ENCODE assay signal across 18 mouse cellular contexts in genomic region chr7:133634932-133635650, GRCm38 (mm10). TPM values are rescaled to one million over a fixed set of nuclear protein-coding genes. Genes with fewer than 3 reads are reported as not detected.
DNase-seq lines count a peak whose midpoint lies in the region; ATAC-seq and TF ChIP-seq lines count a peak whose summit lies in the region.
"Had no signal": no experiment of that assay in that cellular context is flagged by ENCODE, and none has a peak within 500 bp of the region (broad histone marks: within the 10 kb centered on the region; RNA-seq: fewer than 3 reads in every experiment).

No protein-coding gene starts in this region.

- H3K4me2 ChIP-seq in intestine, embryonic 14.5 days (ENCODE audit: low read length) = no peak overlapping the region
- H3K4me2 ChIP-seq in intestine, postnatal 0 days (replicated peaks; ENCODE audit: low read depth) = no peak overlapping the region
- no peak overlapping the region for H3K4me2 ChIP-seq in neural tube, embryonic 11.5 days (ENCODE audit: low read depth)

- H3K9ac ChIP-seq in intestine, embryonic 14.5 days (ENCODE audit: low read length) = no peak overlapping the region
- H3K9ac ChIP-seq in intestine, postnatal 0 days (ENCODE audit: low read depth, low read length) = no peak overlapping the region
- H3K9ac ChIP-seq in neural tube, embryonic 11.5 days (ENCODE audit: low read length) = no peak overlapping the region

- no peaks in the 10 kb centered on the region for H3K9me3 ChIP-seq in intestine, embryonic 14.5 days (ENCODE audit: control insufficient read depth, low read length)
- no peaks in the 10 kb centered on the region for H3K9me3 ChIP-seq in intestine, postnatal 0 days (ENCODE audit: control insufficient read depth)
- no peaks in the 10 kb centered on the region for H3K9me3 ChIP-seq in neural tube, embryonic 11.5 days (ENCODE audit: control insufficient read depth, low read length)
- H3K9me3 ChIP-seq: megakaryocyte, embryonic 14.5 days had no signal

- H3K27me3 ChIP-seq in intestine, embryonic 14.5 days (replicated peaks; ENCODE audit: control insufficient read depth, insufficient read depth, low read length) = no peaks in the 10 kb centered on the region
- H3K27me3 ChIP-seq in intestine, postnatal 0 days (replicated peaks; ENCODE audit: control insufficient read depth, insufficient read depth, low read length) = no peaks in the 10 kb centered on the region
- H3K27me3 ChIP-seq in neural tube, embryonic 11.5 days (ENCODE audit: control insufficient read depth, insufficient read depth, low read length) = no peaks in the 10 kb centered on the region

- 46% methylated on average over 10 of the region's 12 CpGs for WGBS in intestine, embryonic 14.5 days
- 52% methylated on average over 10 of the region's 12 CpGs for WGBS in intestine, postnatal 0 days
- 57% methylated on average over 10 of the region's 12 CpGs for WGBS in neural tube, embryonic 11.5 days

- H3K36me3 ChIP-seq in intestine, embryonic 14.5 days (ENCODE audit: control insufficient read depth, insufficient read depth, low read length) = peaks cover 10% of the 10 kb centered on the region
- no peaks in the 10 kb centered on the region for H3K36me3 ChIP-seq in intestine, postnatal 0 days (ENCODE audit: control insufficient read depth, insufficient read depth)
- H3K36me3 ChIP-seq in neural tube, embryonic 11.5 days (ENCODE audit: control insufficient read depth, insufficient read depth, low read length) = no peaks in the 10 kb centered on the region

- no peak for ATAC-seq in intestine, embryonic 14.5 days (replicated peaks; ENCODE audit: low FRiP score, low TSS enrichment, low read depth)
- no peak for ATAC-seq in intestine, postnatal 0 days
- ATAC-seq in neural tube, embryonic 11.5 days (ENCODE audit: insufficient read depth, low FRiP score, low TSS enrichment) = no peak
- ATAC-seq in activated CD4-positive, CD25-positive, alpha-beta regulatory T cell, adult 4 months = no peak

- peaks cover 13% of the 10 kb centered on the region for H3K4me1 ChIP-seq in intestine, embryonic 14.5 days (replicated peaks; ENCODE audit: control insufficient read depth, insufficient read depth, low read length)
- H3K4me1 ChIP-seq in intestine, postnatal 0 days (replicated peaks; ENCODE audit: control insufficient read depth, insufficient read depth, low read length) = peaks cover 6% of the 10 kb centered on the region; the same call in 1 of the 2 replicates
- peaks cover 6% of the 10 kb centered on the region for H3K4me1 ChIP-seq in neural tube, embryonic 11.5 days (ENCODE audit: control insufficient read depth, insufficient read depth, low read length)

- TF ChIP-seq CTCF in intestine, postnatal 0 days (IDR thresholded peaks at IDR 0.05; ENCODE audit: low read depth) = no peak

- DNase-seq in intestine, embryonic 14.5 days (ENCODE audit: low spot score) = no peak
- peak; percentile 69 for DNase-seq in embryo, embryonic 10.5 days (ENCODE audit: low spot score)
- DNase-seq in forelimb bud, embryonic 11.5 days (ENCODE audit: low read depth, low spot score) = peak; percentile 90
- DNase-seq in neural tube, embryonic 11.5 days (ENCODE audit: low spot score) = peak; percentile 19
- DNase-seq in spleen, adult 18-20 months = no peak
- DNase-seq in lung, postnatal 25 days (ENCODE audit: low spot score) = no peak
- DNase-seq: cerebellum, adult 9-10 months; heart, postnatal 10 days; kidney, adult 9 months had no signal

- H3K27ac ChIP-seq in intestine, embryonic 14.5 days (ENCODE audit: low read depth) = peak overlapping the region; percentile 61
- H3K27ac ChIP-seq in intestine, postnatal 0 days (ENCODE audit: low read depth, low read length) = no peak overlapping the region
- H3K27ac ChIP-seq in neural tube, embryonic 11.5 days (ENCODE audit: low read depth, low read length) = no peak overlapping the region

- no peak overlapping the region for H3K4me3 ChIP-seq in intestine, embryonic 14.5 days (ENCODE audit: low read depth, low read length)
- no peak overlapping the region for H3K4me3 ChIP-seq in intestine, postnatal 0 days (ENCODE audit: low read depth, low read length)
- no peak overlapping the region for H3K4me3 ChIP-seq in neural tube, embryonic 11.5 days (ENCODE audit: low read depth, low read length)
- H3K4me3 ChIP-seq: erythroblast, embryonic 14.5 days; megakaryocyte, embryonic 14.5 days; myocyte had no signal

RNA-seq across cellular contexts. Expression of gene Edrf1, which starts 2.3 kb away (rescaled TPM):
- polyA plus RNA-seq in intestine, embryonic 14.5 days (2014; fragmentation: Nextera tagmentation; extraction: Ambion mirVana) = 17.9 and 24.9 TPM in 2 replicates
- polyA plus RNA-seq in intestine, postnatal 0 days (2015; fragmentation: Nextera tagmentation; extraction: Ambion mirVana) = 5.8 and 6.1 TPM in 2 replicates
- polyA plus RNA-seq in neural tube, embryonic 11.5 days (2014; fragmentation: Nextera tagmentation; extraction: Ambion mirVana) = 38.0 and 38.2 TPM in 2 replicates
- 10 to 100 TPM; 10.2 to 11.7 TPM for polyA plus RNA-seq in activated CD4-positive, CD25-positive, alpha-beta regulatory T cell, adult 4 months (2017; shearing (Covaris generic))

RNA-seq across cellular contexts. Expression of gene Tex36, which starts 33.1 kb away (rescaled TPM):
- not detected in 2 replicates for polyA plus RNA-seq in intestine, embryonic 14.5 days (2014; fragmentation: Nextera tagmentation; extraction: Ambion mirVana)
- polyA plus RNA-seq in intestine, postnatal 0 days (2015; fragmentation: Nextera tagmentation; extraction: Ambion mirVana) = not detected in 2 replicates
- polyA plus RNA-seq in neural tube, embryonic 11.5 days (2014; fragmentation: Nextera tagmentation; extraction: Ambion mirVana) = not detected in 2 replicates
- polyA plus RNA-seq in activated CD4-positive, CD25-positive, alpha-beta regulatory T cell, adult 4 months (2017; shearing (Covaris generic)) = not detected
- polyA plus RNA-seq: erythroblast, embryonic 14.5 days; liver, embryonic 16.5 days; myocyte; spleen, adult 2 months; thymus, postnatal 0 days had no signal

RNA-seq across cellular contexts. Expression of gene Mmp21, which starts 44.8 kb away (rescaled TPM):
- polyA plus RNA-seq in intestine, embryonic 14.5 days (2014; fragmentation: Nextera tagmentation; extraction: Ambion mirVana) = not detected in 2 replicates
- 0.08 TPM in 1 of 2 replicates, not detected in the other for polyA plus RNA-seq in intestine, postnatal 0 days (2015; fragmentation: Nextera tagmentation; extraction: Ambion mirVana)
- polyA plus RNA-seq in neural tube, embryonic 11.5 days (2014; fragmentation: Nextera tagmentation; extraction: Ambion mirVana) = 0.18 TPM in 1 of 2 replicates, not detected in the other
- polyA plus RNA-seq in activated CD4-positive, CD25-positive, alpha-beta regulatory T cell, adult 4 months (2017; shearing (Covaris generic)) = under 1 TPM in 1 of 2 experiments, not detected in 1; 0.33 TPM
- polyA plus RNA-seq: gonadal fat pad, adult 2 months; myocyte had no signal

Comparison
In these comparisons a context has a peak if more than half of its experiments do, and no peak if none do; other contexts are left out.
1. DNase-seq: peak in embryo, embryonic 10.5 days (single experiment), forelimb bud, embryonic 11.5 days (single experiment) and neural tube, embryonic 11.5 days (single experiment); none in intestine, embryonic 14.5 days (single experiment), spleen, adult 18-20 months (0 of 2) and lung, postnatal 25 days (single experiment).